Mouse (Mus musculus) liver, adult 2 months (tissue): ENCODE measurements around the gene Lztr1.

Experiments used
- CTCF ChIP-seq: fragments of 200-500 bp; IDR thresholded peaks from 2 replicates; pipeline ENCODE4 v1.5.1; 2011; ENCODE audit warnings: low read depth, low read length, control low read depth
- POLR2A ChIP-seq: fragments of 200-500 bp; IDR thresholded peaks from 2 replicates; pipeline ENCODE4 v1.6.1; 2011; ENCODE audit warnings: low read length, control low read depth; ENCODE audit not compliant: insufficient read depth; ENCODE audit errors: extremely low read depth

DNA sequence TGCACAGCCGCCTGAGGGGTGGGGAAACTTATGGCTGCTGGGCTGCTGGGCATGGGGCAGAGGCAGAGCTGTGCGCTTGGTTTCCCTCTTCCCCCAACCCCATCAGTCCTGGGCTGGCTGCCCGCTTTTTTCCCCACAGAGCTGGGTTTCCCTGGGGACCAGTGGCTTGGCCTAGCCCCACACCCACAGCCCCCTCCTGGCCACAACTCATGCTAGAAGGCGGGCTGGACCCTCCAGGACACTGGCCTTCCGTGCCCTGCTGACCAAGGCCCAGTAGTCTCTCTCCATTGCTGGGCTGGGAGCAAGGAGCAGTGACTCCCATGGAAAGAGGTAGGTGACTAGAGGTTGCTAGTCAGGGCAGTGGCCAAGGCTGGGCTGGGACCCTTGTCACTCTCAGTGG is 17.3 kb upstream of the Lztr1 start:
- TF ChIP-seq CTCF, result no peak
- TF ChIP-seq POLR2A, result no peak
